Mouse (Mus musculus): ENCODE measurements around the gene Pik3cd. TPM values are rescaled to one million over a fixed set of nuclear protein-coding genes. Genes with fewer than 3 reads are reported as not detected.
A peak's percentile ranks its signal among the peaks of the same experiment; 100 is the strongest.

Pik3cd gene
- polyA plus RNA-seq, 1 experiment from 2014 or later: 8.8 TPM

- ATAC-seq (ENCODE audit: low read depth): peak; percentile 92
- under 1% methylated on average over 95 of the region's 97 CpGs for WGBS (ENCODE audit: insufficient replicate concordance)
These were observed 35.3 kb upstream of the Pik3cd start, which contains the start of gene Tmem201 for GRCm38 (mm10) chr4:149737383-149738324. Gene Tmem201 (minus strand): TSS chr4:149738044.

GRCm38 (mm10) chr4:149736581-149736980, 34.2 kb upstream of the Pik3cd start:
- no peaks in the 10 kb centered on the region for H3K36me3 ChIP-seq (ENCODE audit: control insufficient read depth, insufficient read depth)
- no peaks in the 10 kb centered on the region for H3K27me3 ChIP-seq (ENCODE audit: control insufficient read depth, insufficient read depth, low read depth, low read length)
- ATAC-seq (ENCODE audit: low read depth): no peak
- WGBS (ENCODE audit: insufficient replicate concordance): 27% methylated on average over 4 of the region's 4 CpGs
- H3K4me1 ChIP-seq (ENCODE audit: control insufficient read depth, low read depth, low read length): peaks cover 30% of the 10 kb centered on the region
- peak overlapping the region; percentile 78 for H3K4me3 ChIP-seq (ENCODE audit: low read depth, low read length)
- no peaks in the 10 kb centered on the region for H3K9me3 ChIP-seq (replicated peaks; ENCODE audit: control insufficient read depth, low read length)
- no peak overlapping the region for H3K27ac ChIP-seq (ENCODE audit: low read length)
- H3K9ac ChIP-seq (ENCODE audit: low read depth, low read length): peak overlapping the region; percentile 77
- H3K4me2 ChIP-seq (ENCODE audit: low read depth, low read length): peak overlapping the region; percentile 99

More at GRCm38 (mm10) chr4:149737383-149738324, 35.3 kb upstream of the Pik3cd start, which contains the start of gene Tmem201:
- Histone ChIP-seq H3K27me3 (ENCODE audit: control insufficient read depth, insufficient read depth, low read depth, low read length) (no peaks in the 10 kb centered on the region), H3K9ac (ENCODE audit: low read depth, low read length) (peak within 1 kb of the TSS; percentile 77), H3K27ac (ENCODE audit: low read length) (peak within 1 kb of the TSS; percentile 45; the same call in 1 of the 2 replicates), H3K36me3 (ENCODE audit: control insufficient read depth, insufficient read depth) (no peaks in the 10 kb centered on the region), H3K9me3 (replicated peaks; ENCODE audit: control insufficient read depth, low read length) (no peaks in the 10 kb centered on the region), H3K4me3 (ENCODE audit: low read depth, low read length) (peak within 1 kb of the TSS; percentile 78), H3K4me1 (ENCODE audit: control insufficient read depth, low read depth, low read length) (peaks cover 26% of the 10 kb centered on the region), H3K4me2 (ENCODE audit: low read depth, low read length) (peak within 1 kb of the TSS; percentile 99)

- H3K9ac ChIP-seq (ENCODE audit: low read depth, low read length): no peak overlapping the region
- 65% methylated on average over 5 of the region's 5 CpGs for WGBS (ENCODE audit: insufficient replicate concordance)
These were observed 33.4 kb upstream of the Pik3cd start for GRCm38 (mm10) chr4:149735624-149736250.

GRCm38 (mm10) chr4:149734730-149735475, 32.5 kb upstream of the Pik3cd start:
- no peak overlapping the region for H3K9ac ChIP-seq (ENCODE audit: low read depth, low read length)
- H3K27me3 ChIP-seq (ENCODE audit: control insufficient read depth, insufficient read depth, low read depth, low read length): no peaks in the 10 kb centered on the region
- H3K4me1 ChIP-seq (ENCODE audit: control insufficient read depth, low read depth, low read length): peaks cover 30% of the 10 kb centered on the region
- H3K36me3 ChIP-seq (ENCODE audit: control insufficient read depth, insufficient read depth): no peaks in the 10 kb centered on the region
- no peak overlapping the region for H3K27ac ChIP-seq (ENCODE audit: low read length)
- no peak overlapping the region for H3K4me3 ChIP-seq (ENCODE audit: low read depth, low read length)
- no peak for ATAC-seq (ENCODE audit: low read depth)
- WGBS (ENCODE audit: insufficient replicate concordance): 72% methylated on average over 10 of the region's 10 CpGs
- no peaks in the 10 kb centered on the region for H3K9me3 ChIP-seq (replicated peaks; ENCODE audit: control insufficient read depth, low read length)
- no peak overlapping the region for H3K4me2 ChIP-seq (ENCODE audit: low read depth, low read length)

More at GRCm38 (mm10) chr4:149735624-149736250, 33.4 kb upstream of the Pik3cd start:
- Histone ChIP-seq H3K4me3 (ENCODE audit: low read depth, low read length) (no peak overlapping the region), H3K27ac (ENCODE audit: low read length) (no peak overlapping the region), H3K4me1 (ENCODE audit: control insufficient read depth, low read depth, low read length) (peaks cover 30% of the 10 kb centered on the region), H3K36me3 (ENCODE audit: control insufficient read depth, insufficient read depth) (no peaks in the 10 kb centered on the region), H3K9me3 (replicated peaks; ENCODE audit: control insufficient read depth, low read length) (no peaks in the 10 kb centered on the region), H3K4me2 (ENCODE audit: low read depth, low read length) (no peak overlapping the region), H3K27me3 (ENCODE audit: control insufficient read depth, insufficient read depth, low read depth, low read length) (no peaks in the 10 kb centered on the region)
- no peak for ATAC-seq (ENCODE audit: low read depth)

- H3K4me1 ChIP-seq (ENCODE audit: control insufficient read depth, low read depth, low read length): peaks cover 30% of the 10 kb centered on the region
- no peaks in the 10 kb centered on the region for H3K9me3 ChIP-seq (replicated peaks; ENCODE audit: control insufficient read depth, low read length)
- H3K4me3 ChIP-seq (ENCODE audit: low read depth, low read length): no peak overlapping the region
- H3K27ac ChIP-seq (ENCODE audit: low read length): no peak overlapping the region
- no peaks in the 10 kb centered on the region for H3K36me3 ChIP-seq (ENCODE audit: control insufficient read depth, insufficient read depth)
- no peaks in the 10 kb centered on the region for H3K27me3 ChIP-seq (ENCODE audit: control insufficient read depth, insufficient read depth, low read depth, low read length)
- ATAC-seq (ENCODE audit: low read depth): no peak
- WGBS (ENCODE audit: insufficient replicate concordance): 70% methylated on average over 6 of the region's 6 CpGs
- no peak overlapping the region for H3K4me2 ChIP-seq (ENCODE audit: low read depth, low read length)
- H3K9ac ChIP-seq (ENCODE audit: low read depth, low read length): no peak overlapping the region
These were observed 31.9 kb upstream of the Pik3cd start for GRCm38 (mm10) chr4:149734246-149734645.

- Histone ChIP-seq H3K9ac (ENCODE audit: low read depth, low read length) (no peak overlapping the region), H3K27ac (ENCODE audit: low read length) (no peak overlapping the region), H3K9me3 (replicated peaks; ENCODE audit: control insufficient read depth, low read length) (no peaks in the 10 kb centered on the region), H3K27me3 (ENCODE audit: control insufficient read depth, insufficient read depth, low read depth, low read length) (no peaks in the 10 kb centered on the region), H3K4me2 (ENCODE audit: low read depth, low read length) (no peak overlapping the region), H3K4me1 (ENCODE audit: control insufficient read depth, low read depth, low read length) (peaks cover 30% of the 10 kb centered on the region), H3K4me3 (ENCODE audit: low read depth, low read length) (no peak overlapping the region), H3K36me3 (ENCODE audit: control insufficient read depth, insufficient read depth) (0 out of 2 replicates have a peak, but pooled peaks cover 3% of the 10 kb centered on the region)
- no peak for ATAC-seq (ENCODE audit: low read depth)
- WGBS (ENCODE audit: insufficient replicate concordance): 66% methylated on average over 6 of the region's 6 CpGs
These were observed 31.4 kb upstream of the Pik3cd start for GRCm38 (mm10) chr4:149733748-149734147.

GRCm38 (mm10) chr4:149732800-149733199, 30.4 kb upstream of the Pik3cd start:
- Histone ChIP-seq H3K4me1 (ENCODE audit: control insufficient read depth, low read depth, low read length) (peaks cover 30% of the 10 kb centered on the region), H3K27me3 (ENCODE audit: control insufficient read depth, insufficient read depth, low read depth, low read length) (no peaks in the 10 kb centered on the region), H3K27ac (ENCODE audit: low read length) (no peak overlapping the region), H3K9me3 (replicated peaks; ENCODE audit: control insufficient read depth, low read length) (no peaks in the 10 kb centered on the region), H3K36me3 (ENCODE audit: control insufficient read depth, insufficient read depth) (0 out of 2 replicates have a peak, but pooled peaks cover 3% of the 10 kb centered on the region), H3K4me2 (ENCODE audit: low read depth, low read length) (no peak overlapping the region), H3K4me3 (ENCODE audit: low read depth, low read length) (no peak overlapping the region), H3K9ac (ENCODE audit: low read depth, low read length) (no peak overlapping the region)
- no peak for ATAC-seq (ENCODE audit: low read depth)
- 25% methylated on average over 10 of the region's 10 CpGs for WGBS (ENCODE audit: insufficient replicate concordance)

DNA sequence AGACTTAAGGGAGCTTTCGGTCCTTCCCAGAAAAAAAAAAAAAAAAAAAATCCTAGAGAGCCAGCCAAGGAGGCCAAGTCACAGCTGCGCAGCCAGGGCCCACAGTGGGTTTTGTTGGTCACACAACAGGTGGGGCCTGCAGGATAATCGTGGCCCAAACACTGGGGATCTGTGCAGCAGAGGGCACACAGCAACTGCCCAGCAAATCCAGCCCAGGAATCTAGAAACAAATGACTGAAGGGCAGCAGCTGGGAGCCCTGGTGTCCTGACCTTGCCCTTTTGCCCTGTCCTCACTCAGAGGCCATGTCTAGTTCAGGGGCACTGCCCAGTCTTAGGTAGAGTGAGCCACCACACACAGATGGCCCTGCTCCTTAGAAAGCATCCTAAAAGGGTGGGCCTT, 29.9 kb upstream of the Pik3cd start:
- Histone ChIP-seq H3K27ac (ENCODE audit: low read length) (no peak overlapping the region), H3K36me3 (ENCODE audit: control insufficient read depth, insufficient read depth) (0 out of 2 replicates have a peak, but pooled peaks cover 3% of the 10 kb centered on the region), H3K27me3 (ENCODE audit: control insufficient read depth, insufficient read depth, low read depth, low read length) (no peaks in the 10 kb centered on the region), H3K9me3 (replicated peaks; ENCODE audit: control insufficient read depth, low read length) (no peaks in the 10 kb centered on the region), H3K4me1 (ENCODE audit: control insufficient read depth, low read depth, low read length) (peaks cover 27% of the 10 kb centered on the region), H3K9ac (ENCODE audit: low read depth, low read length) (no peak overlapping the region), H3K4me2 (ENCODE audit: low read depth, low read length) (no peak overlapping the region), H3K4me3 (ENCODE audit: low read depth, low read length) (no peak overlapping the region)
- ATAC-seq (ENCODE audit: low read depth): no peak
- WGBS (ENCODE audit: insufficient replicate concordance): 64% methylated on average over 3 of the region's 3 CpGs
